Mouse (Mus musculus): ENCODE results near the gene Ncoa4.

DNA sequence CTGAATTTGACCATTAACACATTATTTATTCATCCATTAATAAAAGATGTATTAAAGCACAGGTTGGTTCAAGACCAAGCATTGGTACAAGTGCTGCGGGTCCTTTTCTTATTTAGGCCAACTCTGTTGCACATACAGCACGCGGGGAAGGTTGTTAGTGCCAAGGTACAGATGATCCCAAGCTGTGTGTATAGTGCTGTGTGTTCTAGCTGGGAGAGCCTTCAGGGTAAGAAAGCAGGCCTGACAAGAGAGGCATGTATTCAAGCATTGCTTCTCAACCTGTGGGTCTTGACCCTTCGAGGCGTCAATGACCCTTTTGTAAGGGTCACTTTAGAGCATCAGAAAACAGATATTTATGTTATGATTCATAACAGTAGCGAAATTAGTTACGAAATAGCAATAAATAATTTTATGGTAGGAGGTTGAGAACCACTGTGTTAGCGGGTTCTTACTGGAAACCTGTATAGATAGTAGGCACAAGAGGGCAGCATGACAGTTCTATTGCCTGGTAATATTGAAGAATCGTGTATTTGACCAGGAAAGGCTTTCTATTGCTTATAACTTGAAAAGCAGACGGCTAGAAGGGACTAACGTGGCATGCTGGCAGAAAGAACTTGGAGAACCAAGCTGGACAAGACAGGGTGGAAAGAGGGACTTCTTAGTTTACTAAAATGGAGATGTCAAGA, 3.7 kb downstream of the Ncoa4 start:
- no peak for TF ChIP-seq CTCF (conservative IDR thresholded peaks at IDR 0.05; ENCODE audit: low read length)
- TF ChIP-seq POU5F1 (IDR thresholded peaks at IDR 0.05; ENCODE audit: borderline replicate concordance, low read length) = no peak

Measured in E14TG2a.4 (cell line).